Mouse (Mus musculus) A20 (cell line): ENCODE measurements around the gene Kat2a.

ENCODE experiments used
- DNase-seq: peaks from one replicate; pipeline ENCODE4 v3.0.0-alpha.2; 2011; ENCODE audit warnings: low read depth, low spot score

Kat2a gene

DNA sequence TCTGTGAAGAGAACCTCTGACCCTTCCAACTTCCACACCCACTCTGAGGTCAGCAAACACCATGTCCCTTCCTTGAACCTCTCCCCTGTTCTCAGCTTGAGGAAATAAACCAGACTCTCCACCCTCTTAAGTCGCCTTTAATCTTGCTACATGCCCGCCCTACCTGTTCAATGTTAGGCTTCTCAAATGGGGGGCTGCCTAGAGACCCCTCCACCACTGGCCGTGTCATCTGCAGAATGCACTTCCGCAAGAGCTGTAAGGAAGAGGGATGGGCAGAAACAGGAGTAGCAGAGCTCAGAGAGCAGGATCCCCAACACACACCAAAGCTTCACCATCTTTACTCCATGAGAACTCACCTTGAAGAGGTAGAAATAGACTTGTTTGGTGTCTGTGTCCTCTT, 1.3 kb downstream of the Kat2a start:
- no peak for DNase-seq

DNA sequence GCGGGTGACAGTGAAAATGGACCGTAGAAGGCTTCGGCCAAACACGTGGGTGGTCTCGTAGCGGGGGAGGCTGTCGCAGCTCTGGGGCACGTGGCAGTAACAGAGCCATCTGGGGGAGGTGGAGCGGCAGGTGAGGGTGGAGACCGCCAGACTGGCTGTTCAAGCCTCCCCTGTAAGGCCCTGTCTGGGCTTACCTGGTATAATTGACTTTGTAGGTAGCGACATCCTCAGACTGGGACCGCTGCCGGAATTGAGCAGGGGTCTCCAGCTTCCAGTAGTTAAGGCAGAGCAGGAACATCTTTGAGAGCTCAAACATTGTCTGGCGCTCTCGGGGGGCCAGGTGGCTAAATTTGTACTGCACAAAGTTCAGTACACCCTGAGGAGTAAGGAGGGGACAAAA, 1.7 kb downstream of the Kat2a start:
- no peak for DNase-seq

DNA sequence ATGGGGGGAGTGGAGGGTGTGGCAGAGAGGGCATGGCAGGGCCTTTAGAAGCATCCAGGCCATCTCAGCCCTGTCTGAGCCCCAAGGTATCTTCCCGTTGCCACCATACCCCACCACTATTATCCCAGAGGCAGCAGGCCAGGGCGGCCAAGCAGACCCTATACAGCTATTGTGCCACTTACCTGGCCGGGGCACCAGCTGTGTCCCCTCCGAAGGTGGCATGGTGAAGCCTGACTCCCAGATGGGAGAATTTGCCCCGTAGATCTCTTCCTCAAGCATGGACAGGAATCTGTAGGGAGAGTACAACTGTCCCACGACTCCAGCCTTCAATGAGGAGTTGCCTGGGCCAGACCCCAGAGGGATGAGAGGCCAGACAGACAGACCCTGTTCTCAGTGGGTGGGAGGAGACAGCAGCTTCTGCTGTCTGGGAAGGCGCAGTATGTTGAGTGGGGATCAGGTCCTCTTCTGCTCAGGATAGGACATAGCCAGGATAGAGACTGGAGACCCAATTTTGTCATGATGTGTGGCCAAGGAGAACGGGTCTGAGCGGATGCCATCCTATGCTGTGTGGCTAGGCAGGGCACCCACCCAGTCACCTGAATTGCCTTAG, 3.0 kb downstream of the Kat2a start:
- no peak for DNase-seq

DNA sequence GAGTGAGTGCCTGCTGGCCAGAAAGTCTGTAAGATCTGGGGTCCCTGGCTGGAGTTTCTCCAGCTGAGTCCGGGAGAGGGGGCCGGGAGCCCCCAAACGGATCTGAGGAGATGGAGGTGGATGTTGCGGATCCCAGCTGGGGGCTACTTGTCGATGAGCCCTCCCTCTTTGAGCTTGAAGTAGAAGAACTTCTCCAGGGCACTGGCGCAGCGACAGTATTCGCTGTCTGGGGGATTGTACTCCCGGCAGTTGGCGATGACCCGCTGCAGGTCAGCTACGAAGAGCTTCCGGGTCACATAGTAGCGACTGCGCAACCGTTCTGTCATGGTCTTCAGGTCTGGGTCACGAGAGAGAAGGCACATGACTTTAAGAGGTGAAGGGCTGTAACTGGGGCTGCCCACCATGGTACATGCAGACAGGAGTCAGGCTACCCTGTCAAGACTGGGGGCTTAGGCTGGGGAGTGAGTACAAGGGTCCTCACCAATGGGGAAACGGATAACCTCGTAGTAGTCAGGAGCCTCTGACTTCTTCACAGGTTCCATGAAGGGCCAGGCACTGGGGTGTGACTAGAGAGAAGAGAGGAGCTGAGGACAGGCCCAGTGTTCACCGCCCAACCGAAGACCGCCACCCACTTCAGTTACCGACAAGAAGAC, 7.0 kb downstream of the Kat2a start:
- DNase-seq, result no peak

DNA sequence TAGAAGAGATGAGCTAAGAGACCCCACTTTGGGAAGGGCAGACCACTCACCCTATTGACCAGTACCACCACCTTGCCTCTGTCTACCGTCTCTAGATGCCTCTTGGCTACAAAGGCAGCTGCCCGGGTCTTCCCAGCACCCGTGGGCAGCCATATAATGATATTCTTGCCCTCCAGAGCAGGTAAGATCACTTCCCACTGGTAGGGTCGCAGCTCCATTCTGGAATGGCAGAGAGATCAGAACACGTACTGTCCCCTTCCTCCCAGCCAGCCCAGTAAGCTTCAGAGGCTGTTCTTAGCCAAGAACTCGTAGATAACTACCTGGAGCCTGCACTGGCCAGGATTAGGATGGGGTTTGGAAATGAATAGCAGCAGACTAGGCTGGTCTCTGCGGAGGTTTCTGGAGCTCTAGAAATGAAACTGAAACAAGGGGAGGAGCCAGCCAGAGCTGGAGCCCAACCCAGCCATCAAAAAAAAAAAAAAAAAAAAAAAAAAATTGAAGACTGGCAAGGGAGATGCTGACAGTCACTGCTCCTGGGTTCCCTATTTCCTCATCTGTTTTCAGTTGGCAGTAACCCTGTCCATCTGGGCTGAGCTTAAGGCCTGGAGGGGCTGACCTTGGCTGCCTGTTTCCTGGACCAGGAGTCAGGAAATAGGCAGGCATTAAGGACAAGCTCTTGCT, 8.3 kb downstream of the Kat2a start, which contains the start of gene Dhx58:
TSS of gene Dhx58 (minus strand) at position 421 of the 681 bp plus-strand sequence.
- peak; percentile 61 for DNase-seq

DNA sequence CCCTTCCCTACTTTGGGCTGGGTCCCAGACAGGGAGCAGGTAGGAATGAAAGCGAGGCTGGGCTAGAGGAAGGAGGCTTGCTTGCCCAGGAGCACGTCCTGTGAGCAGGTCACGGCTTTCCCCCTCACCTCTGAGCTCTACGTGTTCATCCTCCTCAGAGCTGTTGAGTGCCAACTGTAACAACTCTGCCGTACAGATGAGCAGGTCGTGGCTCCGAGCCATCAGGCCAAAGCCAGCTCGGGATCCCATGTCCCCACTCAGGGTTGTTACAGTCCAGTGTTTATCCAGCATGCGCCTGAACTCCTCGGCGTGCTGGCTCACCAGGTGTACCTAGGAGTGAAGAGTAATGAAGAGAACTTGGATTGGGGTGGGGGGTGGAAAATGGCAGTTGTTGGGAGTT, 8.9 kb downstream of the Kat2a start:
- DNase-seq, result peak; percentile 22

DNA sequence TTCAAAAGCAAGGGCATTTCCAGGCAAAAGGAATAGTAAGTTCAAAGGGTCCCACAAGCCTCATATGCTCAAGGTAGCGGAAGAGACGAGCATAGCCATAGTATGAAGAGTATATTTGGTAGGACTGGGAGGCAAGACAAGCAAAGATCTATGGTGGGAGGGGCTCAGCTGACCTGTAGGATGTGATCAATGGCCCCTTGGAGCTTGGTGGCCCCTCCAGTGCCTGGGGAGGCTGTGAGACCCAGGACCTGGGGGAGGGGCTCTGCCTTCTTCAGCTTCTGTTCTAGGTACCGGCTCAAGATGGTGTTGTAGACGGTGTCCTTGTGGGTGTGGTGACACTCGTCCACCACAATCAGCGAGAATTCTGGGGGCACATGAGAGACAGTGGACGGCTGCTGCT, 9.4 kb downstream of the Kat2a start:
- DNase-seq, result no peak

DNA sequence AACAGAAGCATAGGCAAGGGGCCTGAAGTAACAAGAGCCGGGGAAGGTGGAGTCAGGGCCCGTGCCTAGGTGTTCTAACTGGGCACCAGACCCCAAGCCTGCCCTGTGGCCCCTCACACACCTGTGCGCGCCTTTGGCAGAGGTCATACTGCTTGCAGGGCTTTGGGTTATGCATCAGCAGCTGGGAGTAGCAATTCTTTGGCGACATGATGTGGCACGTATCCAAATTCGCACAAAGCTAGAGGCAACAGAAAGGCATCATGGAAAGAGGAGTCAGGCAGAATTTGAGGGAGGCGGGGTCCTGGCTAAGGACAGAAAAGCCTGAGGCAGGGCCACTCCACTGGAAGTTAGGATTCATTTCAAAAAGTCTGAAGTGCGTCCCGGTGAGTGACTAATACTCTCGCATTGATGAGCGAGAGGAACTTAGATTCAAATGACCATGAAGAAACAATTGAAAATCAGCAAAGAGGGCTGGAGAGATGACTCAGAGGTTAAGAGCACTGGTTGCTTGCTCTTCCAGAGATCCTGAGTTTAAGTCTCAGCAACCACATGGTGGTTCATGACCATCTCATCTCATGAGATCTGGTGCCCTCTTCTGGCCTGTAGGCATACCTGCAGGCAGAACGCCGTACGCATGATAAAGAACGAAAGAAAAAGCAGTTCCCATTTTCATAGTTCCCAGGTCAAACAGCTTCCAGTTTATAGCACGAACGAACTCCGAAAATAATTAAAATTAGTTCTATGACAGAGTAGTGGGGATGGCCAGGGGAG, 10.0 kb downstream of the Kat2a start:
- peak; percentile 90 for DNase-seq

DNA sequence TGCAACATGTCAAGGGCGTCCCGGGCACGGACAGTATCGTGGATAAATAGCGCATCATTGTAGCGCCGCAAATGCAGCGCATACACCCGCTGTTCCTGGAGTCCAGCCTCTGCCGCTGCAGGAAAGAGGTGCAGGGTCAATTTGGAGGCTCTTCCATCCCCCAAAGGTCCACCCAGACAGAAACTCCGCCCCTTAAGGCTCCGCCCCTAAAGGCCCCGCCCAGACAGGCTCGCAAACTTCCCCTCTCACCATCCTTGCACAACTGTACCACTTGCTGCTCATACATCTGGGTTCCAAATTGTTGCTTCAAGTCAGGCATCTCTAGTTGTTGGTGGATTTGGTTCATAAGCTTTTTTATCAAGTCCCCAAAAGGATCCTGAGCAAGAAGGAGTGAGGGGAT, 11.0 kb downstream of the Kat2a start:
- DNase-seq, result peak; percentile 69

DNA sequence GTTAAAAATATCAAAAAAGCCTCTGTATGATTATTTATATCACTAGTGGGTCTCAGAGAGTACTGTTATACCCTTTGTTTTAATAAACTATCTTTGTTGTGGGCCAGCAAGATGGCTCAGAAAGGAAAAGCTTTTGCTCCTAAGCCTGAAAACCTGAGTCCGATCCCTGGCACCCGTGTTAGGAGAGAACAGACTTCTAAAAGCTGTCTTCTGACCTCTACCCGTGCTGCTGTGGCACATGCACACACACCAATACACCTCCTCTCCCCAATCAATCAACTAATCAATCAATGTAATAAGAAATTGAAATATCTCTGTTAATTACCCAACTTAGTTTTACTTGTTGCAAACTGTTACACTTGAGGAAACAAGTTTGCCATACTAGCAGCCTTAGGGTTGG, 11.6 kb downstream of the Kat2a start:
- no peak for DNase-seq

DNA sequence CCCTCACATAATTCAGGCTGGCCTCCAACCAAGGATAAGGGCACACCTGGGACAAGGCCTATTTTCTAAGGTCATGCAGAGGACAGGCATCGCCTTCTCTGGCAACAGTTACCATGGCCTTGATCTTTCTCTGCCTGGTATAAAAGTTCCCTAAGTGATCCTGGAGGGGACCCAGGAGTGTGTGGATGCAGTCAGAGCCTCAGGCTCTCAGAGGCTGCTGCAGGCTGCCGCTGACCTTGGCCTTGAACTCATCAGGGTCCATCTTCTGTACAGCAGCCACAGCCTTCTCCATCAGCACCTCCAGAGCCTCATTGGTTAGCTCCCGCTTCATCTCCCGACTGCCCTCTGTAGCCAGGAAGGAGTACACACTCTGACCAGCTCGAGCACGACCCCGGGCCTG, 14.3 kb downstream of the Kat2a start:
- no peak for DNase-seq

DNA sequence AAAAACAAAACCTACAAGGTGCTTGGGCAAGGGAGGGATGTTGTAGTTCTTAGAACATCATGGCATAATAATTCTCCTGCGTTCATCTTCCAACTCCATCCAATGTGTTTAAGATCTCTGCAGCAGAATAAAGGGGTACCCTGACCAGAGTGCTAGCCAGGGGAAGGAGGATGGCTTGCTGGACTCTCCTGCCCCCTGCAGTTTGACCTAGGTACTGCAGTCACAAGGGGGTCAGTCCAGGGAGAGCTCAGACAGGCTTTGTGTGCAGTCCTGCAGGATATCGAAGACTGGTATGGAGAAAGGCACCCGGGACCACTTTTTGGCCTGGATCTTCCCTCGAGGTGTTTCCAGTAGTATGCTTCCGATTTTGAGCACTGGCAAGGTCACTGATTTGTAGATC, 17.3 kb downstream of the Kat2a start:
- DNase-seq, result peak; percentile 73

DNA sequence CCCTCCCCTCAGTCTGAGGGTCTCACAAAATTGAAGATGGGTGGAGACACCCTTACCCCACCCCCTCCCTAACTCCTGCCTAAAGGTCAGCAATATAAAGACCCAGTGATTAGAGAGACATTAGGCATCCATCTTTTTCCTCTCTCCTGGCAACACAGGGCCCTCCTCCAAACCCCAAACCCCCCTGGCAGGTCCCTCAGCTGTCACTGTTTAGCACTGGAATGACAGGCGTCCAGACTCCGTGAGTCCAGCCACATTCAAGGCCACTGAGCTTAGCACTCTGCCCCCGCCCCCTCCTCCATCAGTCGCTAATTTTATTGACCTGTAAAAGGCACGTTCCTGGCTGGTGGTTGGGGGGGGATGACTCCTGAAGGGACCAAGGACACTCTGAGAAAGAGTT, 19.1 kb downstream of the Kat2a start:
- DNase-seq, result no peak

DNA sequence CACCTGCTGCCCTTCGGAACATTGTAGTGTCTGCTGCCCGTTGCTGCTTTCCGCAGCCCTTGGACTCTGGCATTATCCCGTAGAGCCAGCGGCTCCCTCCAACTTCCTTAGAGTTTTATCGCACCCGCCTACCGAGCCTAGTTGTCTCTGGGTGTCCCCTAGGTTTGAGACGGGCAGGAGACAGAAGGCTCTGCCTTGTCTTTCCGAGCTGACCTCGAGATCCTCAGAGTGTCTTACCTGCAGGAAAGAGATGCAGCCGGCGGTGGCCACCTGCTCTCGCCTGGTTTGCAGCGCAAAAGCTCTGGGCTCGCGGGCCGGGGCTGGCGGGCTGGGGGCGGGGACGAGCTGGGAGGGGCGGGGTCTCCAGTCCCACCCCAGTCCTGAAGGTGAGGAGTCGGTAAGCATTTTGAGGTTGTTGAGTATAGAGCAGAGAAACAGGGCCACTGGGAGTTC, 20.1 kb downstream of the Kat2a start, which contains the start of gene Zfp385c:
TSS of gene Zfp385c (minus strand) at position 292 of the 453 bp plus-strand sequence.
- no peak for DNase-seq

DNA sequence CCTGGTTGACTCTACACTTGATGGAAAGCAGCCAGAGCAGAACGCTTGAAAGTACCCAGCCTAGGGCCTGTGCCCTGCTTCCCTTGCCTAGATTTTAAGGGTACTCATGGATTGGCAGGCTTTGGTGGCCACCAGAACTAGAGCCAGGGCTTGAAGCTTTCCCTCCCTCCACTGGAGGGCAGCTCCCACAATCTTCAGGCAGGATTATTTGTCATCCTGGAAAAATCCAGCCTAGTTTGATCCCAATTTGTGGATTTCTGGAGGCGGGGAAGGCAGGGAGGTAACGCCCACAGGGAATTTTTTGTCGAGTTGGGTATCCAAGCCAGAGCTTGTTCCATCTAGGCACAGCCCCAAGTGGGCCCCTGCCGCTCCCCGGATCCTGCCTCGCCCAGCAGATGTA, 21.9 kb downstream of the Kat2a start:
- no peak for DNase-seq

DNA sequence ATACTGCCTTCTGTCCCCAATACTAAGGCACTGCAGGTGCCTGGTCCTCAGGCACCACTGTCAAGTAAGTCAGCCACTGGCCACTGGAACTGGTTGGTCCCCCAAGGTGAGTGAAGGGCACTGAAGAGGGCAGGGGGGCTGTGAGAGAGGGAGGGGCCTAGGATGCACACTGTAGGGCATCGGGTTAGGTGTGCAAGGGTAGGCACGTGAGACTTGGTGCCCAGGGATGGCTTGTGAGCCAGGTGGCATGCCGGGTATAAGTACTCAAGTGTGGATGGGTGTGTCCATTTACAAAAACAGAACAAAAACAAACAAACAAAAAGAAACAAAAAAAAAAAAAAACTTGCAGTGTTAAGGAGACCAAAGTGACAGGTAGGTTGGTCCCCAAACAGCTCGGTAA, 23.8 kb downstream of the Kat2a start:
- no peak for DNase-seq

DNA sequence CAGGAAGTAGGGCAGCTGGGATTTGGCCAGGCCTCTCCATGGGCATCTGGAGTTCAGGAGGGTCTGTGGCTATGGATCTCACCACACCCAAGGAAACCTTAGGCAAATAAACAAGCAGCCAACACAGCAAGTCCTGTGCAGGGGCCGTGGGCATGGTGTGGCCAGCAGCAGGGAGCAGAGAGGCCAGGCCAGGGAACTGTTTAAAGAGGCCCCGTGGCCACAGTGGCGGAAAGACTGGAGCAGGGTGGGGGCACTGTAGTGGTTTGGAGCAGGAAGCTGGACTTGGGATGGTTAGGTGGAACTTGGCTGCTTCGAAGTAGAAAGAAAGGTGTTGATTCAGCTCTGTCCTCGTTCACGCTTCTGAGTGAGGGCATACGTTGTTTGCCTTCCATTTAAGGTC, 25.0 kb downstream of the Kat2a start:
- DNase-seq, result no peak

DNA sequence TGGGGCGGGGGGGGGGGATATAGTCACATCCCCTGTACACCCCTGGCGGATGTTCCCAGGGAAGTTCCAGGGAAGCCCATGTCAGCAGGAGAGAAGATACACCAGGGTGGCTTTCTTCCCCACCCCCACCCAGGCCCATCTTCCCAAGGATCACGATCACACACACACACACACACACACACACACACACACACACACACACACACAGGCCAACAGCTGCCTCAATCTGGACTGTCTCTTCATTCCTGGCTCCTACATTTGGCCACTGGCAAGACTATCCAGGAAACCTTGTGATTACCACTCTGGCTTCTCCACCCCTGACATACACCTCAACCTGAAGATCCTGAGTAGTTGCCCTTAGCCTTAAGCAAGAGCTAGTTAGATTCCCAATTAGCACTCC, 26.9 kb downstream of the Kat2a start:
- no peak for DNase-seq

DNA sequence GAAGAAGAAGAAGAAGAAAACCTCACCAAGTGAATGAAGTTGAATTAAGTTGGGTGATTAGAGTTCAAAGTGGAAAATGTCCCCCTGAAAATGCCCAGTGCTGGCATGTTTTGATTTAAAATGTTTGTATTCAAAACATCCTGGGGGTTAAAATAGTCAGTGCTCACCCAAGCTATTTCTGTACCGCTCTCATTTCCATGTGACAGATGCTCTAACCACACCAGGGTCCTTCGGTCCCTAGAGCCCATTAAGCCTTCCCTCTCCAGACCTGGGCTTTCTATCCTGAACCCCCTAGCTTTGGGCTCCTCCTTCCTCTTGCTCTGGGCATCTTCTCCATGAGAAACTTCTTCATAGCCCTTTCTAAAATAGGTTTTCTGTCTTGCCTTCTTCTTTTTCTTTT, 28.2 kb downstream of the Kat2a start:
- peak; percentile 49 for DNase-seq

DNA sequence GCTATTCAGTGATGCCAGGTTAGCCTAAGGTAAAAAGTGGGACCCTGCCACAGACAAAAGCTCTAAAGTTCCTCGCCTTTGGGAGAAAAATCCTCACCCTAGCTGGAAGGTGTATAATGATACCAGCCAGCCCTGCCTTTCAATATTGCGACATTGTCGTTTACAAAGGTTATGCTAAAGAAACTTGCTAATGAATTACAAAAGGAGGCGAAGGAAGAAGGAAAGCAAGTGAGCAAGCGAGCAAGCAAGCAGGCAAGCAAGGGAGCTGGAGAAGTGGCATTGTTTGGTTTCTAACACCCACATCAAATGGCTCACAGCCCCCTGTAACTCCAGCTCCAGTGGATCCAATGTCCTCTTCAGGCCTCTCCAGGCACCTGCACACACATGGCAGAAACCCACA, 29.7 kb downstream of the Kat2a start:
- DNase-seq, result no peak

DNA sequence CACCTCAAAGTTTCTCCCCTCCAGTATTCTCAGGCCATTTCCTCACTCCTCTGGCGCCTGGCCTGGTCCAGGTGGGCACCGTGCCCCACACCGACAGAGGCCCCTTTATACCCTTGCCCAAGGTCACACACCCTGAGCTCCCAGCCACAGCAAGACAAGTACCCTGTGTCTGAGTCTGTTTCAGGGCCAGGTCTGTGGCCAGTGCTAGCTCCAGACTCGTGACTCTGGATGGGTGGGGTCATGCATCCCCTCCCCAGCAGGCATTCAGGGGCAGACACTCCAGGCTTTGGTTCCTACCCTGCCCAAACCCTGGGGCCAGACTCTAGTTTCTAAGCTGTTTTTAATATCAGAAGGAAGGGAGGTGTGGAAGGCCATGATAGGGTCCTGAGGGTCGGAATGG, 30.4 kb downstream of the Kat2a start:
- DNase-seq, result no peak

DNA sequence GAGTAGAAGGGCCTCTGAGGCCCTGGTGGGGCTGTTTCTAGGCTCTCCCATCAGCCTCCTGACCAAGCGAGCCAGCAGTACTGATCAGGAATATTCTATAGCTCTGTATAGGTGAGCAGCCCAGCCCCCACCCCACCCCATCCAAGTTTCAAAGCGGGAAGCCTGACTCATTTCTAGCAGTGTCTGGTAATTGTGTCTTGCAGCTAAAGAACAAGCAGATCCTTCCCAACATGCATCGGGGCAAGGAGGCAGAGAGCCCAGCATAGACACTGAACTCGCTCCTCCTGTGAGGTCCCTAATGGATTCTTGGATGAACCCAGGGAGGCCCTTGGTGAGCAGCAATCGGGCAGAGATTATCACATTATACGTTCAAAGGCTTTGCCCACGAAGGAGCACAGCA, 34.5 kb downstream of the Kat2a start:
- DNase-seq, result no peak
